Mouse (Mus musculus) small intestine, adult 2 months (tissue): ENCODE measurements around the gene Nol3. TPM values are rescaled to one million over a fixed set of nuclear protein-coding genes. Genes with fewer than 3 reads are reported as not detected.
A peak's percentile ranks its signal among the peaks of the same experiment; 100 is the strongest.

ENCODE experiments used
- H3K27ac ChIP-seq: fragments of 200-500 bp; 2 replicates; pipeline ENCODE4 v1.5.1; 2012; ENCODE audit warnings: low read depth, low read length, control low read depth, inconsistent platforms; ENCODE audit not compliant: insufficient read depth
- H3K27me3 ChIP-seq: fragments of 200-500 bp; 2 replicates; pipeline ENCODE4 v1.6.1; 2012; ENCODE audit warnings: mild to moderate bottlenecking, moderate library complexity, low read length, inconsistent platforms; ENCODE audit not compliant: control insufficient read depth, insufficient read depth
- H3K36me3 ChIP-seq: fragments of 200-500 bp; 2 replicates; pipeline ENCODE4 v1.6.1; 2012; ENCODE audit warnings: mild to moderate bottlenecking, low read length, control low read depth, inconsistent platforms; ENCODE audit not compliant: control insufficient read depth, insufficient read depth
- H3K4me1 ChIP-seq: fragments of 200-500 bp; 2 replicates; pipeline ENCODE4 v1.6.1; 2012; ENCODE audit warnings: low read length, inconsistent platforms, mixed read lengths; ENCODE audit not compliant: control insufficient read depth, insufficient read depth, insufficient read length
- H3K4me3 ChIP-seq: fragments of 200-500 bp; 2 replicates; pipeline ENCODE4 v1.5.1; 2012; ENCODE audit warnings: low read depth, mild to moderate bottlenecking, control low read depth, inconsistent platforms, low read length, moderate library complexity
- CTCF ChIP-seq: fragments of 200-500 bp; IDR thresholded peaks from 2 replicates; pipeline ENCODE4 v1.5.1; 2012; ENCODE audit warnings: low read depth, mild to moderate bottlenecking, control low read depth, inconsistent platforms, low read length, moderate library complexity, mixed read lengths; ENCODE audit not compliant: insufficient replicate concordance, insufficient read length; ENCODE audit errors: extremely low read depth
- POLR2A ChIP-seq: fragments of 200-500 bp; IDR thresholded peaks from 2 replicates; pipeline ENCODE4 v1.6.1; 2012; ENCODE audit warnings: low read depth, mild to moderate bottlenecking, control low read depth, inconsistent platforms, low read length, moderate library complexity
- WGBS: fragments of 180-500 bp; shearing (Covaris S2); methylation state at CpG from one replicate; pipeline ENCODE4 v1.1.7; 2018; 5-methylcytosine and 5-hydroxymethylcytosine counted together
- polyA plus RNA-seq: library from polyadenylated mRNA; depleted of rRNA; stranded (reverse); fragments of >200 nt; gene quantifications from 2 replicates; pipeline ENCODE4 v1.2.3, GENCODE M21; 2012

Gene Nol3
- polyA plus RNA-seq, 1 experiment: 0.52 TPM

DNA sequence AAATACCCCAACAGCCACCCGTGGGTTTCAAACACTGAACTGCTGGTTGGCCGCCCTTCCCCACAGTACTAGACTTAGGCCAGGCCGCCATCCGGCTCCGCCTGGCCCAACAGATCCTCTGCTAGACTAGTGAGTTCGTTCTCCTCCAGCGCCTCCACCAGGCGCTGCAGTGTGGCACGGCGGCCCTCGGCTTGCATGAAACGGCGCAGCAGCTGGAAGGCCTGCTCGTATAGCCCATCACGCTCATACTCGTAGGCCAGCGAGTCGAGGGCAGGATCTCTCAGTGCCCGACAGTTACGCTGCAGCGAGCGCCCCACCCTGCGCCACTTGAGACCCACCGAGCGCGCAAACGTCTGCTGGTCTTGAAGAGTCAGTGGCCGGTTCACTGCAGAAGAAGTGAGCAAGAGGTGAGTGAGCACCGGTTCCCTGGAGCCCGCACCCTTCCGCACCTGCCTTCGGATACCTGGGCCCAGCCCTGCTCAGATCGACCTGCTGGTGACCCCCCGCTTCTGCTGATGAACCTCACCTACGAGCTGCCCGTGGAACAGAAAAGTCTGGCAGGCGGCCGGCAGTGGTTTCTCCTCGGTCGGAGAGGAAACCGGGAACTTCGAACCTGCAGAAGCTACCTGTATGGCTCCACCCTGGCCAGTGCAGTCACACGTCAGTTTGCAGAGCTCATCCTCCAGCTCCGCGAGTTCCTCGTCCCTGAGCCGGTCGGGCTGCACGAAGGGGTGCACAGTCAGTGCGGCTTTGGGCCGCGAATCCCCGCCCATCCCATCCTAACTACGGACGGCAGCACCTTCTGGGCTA lies 16.8 kb upstream of the Nol3 start:
- TF ChIP-seq POLR2A (no peak), CTCF (no peak)
- WGBS: 69% methylated on average over 55 of the region's 55 CpGs
- Histone ChIP-seq H3K36me3 (peaks cover 13% of the 10 kb centered on the region), H3K4me1 (peaks cover 38% of the 10 kb centered on the region), H3K4me3 (peak overlapping the region; percentile 36), H3K27ac (no peak overlapping the region), H3K27me3 (no peaks in the 10 kb centered on the region)

- peaks cover 13% of the 10 kb centered on the region for H3K36me3 ChIP-seq
- H3K4me1 ChIP-seq: peaks cover 32% of the 10 kb centered on the region
- H3K27ac ChIP-seq: no peak overlapping the region
- 11% methylated on average over 30 of the region's 30 CpGs for WGBS
- peak overlapping the region; percentile 36 for H3K4me3 ChIP-seq
- no peaks in the 10 kb centered on the region for H3K27me3 ChIP-seq
- TF ChIP-seq CTCF: peak; percentile 82
- TF ChIP-seq POLR2A: no peak; the same call in 1 of the 2 replicates
These were observed 16.1 kb upstream of the Nol3 start for GRCm38 (mm10) chr8:105259721-105260320.

DNA sequence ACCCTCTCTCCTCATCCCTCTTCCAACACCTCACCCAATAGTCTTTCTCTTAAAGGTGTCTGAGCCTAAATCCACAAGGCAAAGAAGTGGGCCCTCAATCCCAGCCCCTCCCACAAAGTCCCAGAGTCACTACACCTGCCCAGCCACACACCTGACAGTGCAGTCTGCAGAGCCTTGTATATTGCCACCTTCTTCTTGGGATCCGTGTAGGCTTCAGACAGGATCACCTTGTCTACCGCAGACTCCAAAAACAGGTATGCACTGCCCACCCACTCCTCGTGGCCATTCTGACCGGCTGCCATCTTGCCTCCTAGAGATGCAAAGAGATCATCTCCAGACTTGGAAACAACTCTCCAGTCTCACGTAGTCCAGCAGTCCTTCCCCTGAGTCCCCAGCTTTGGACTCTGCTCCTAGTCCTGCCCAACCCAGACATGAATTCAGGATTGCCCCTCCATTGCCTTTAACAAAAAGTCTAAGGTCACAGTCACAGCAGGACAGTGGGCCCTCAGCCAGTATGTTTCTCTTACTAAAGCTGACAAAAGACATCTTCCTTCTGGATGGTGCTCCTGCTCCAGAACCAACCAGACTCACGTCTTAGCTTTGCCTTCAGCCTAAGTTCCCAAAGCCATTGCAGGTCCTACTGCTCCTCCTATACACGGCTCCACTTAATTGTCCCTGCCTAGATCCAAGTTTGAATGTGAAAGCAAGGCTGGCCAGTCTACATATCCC lies 15.4 kb upstream of the Nol3 start:
- WGBS: 76% methylated on average over 7 of the region's 7 CpGs
- no peaks in the 10 kb centered on the region for H3K27me3 ChIP-seq
- TF ChIP-seq CTCF: no peak
- TF ChIP-seq POLR2A: no peak

GRCm38 (mm10) chr8:105261326-105261980 lies 14.5 kb upstream of the Nol3 start:
- Histone ChIP-seq H3K4me1 (peaks cover 30% of the 10 kb centered on the region), H3K27ac (peak overlapping the region; percentile 62), H3K4me3 (no peak overlapping the region), H3K27me3 (no peaks in the 10 kb centered on the region), H3K36me3 (peaks cover 13% of the 10 kb centered on the region)
- WGBS: 79% methylated on average over 12 of the region's 12 CpGs
- TF ChIP-seq POLR2A (no peak), CTCF (peak; percentile 14; the same call in 1 of the 2 replicates)

More for the DNA sequence above, 15.4 kb upstream of the Nol3 start:
- Histone ChIP-seq H3K4me1 (peaks cover 30% of the 10 kb centered on the region), H3K4me3 (no peak overlapping the region), H3K36me3 (peaks cover 13% of the 10 kb centered on the region), H3K27ac (peak overlapping the region; percentile 17)

DNA sequence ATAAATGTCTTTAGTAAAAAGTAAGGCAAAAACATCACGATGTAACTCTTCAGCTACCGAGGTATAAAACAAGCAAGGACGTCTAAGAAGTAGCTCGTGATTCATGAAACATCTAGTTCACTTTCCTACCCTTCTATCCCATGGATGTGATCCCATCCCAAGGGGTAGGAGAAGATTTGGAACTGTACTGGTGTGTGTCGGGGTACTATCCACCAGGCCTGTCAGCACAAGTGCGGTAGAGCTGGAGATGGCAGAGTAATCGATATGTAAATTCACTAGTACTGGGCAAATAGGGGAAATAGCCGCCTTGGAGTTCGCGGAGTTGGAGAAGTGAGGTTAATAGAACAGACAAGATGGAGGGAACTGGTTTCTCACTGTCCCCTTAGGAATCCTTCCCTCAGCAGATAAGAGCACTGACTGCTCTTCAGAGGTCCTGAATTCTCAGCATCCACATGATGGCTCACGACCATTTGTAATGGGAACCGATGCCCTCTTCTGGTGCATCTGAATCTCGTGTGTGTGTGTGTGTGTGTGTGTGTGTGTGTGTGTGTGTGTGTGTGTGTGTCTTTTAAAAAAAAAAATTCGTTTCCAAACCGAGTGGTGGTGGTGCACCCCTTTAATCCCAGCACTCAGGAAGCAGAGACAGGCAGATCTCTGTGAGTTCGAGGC lies 12.6 kb upstream of the Nol3 start:
- Histone ChIP-seq H3K27me3 (no peaks in the 10 kb centered on the region), H3K27ac (peak overlapping the region; percentile 86), H3K36me3 (peaks cover 25% of the 10 kb centered on the region), H3K4me1 (peaks cover 32% of the 10 kb centered on the region), H3K4me3 (peak overlapping the region; percentile 99)
- TF ChIP-seq POLR2A: no peak
- TF ChIP-seq CTCF: no peak
- WGBS: 31% methylated on average over 16 of the region's 16 CpGs

GRCm38 (mm10) chr8:105264024-105264982 lies 11.6 kb upstream of the Nol3 start, which contains the start of the genes Tradd and Fbxl8:
TSS of gene Tradd (minus strand) at chr8:105264609.
TSS of gene Fbxl8 (plus strand) at chr8:105264648.
- Histone ChIP-seq H3K27me3 (no peaks in the 10 kb centered on the region), H3K4me1 (peaks cover 34% of the 10 kb centered on the region), H3K4me3 (peak within 1 kb of the TSS; percentile 99), H3K36me3 (peaks cover 21% of the 10 kb centered on the region), H3K27ac (peak within 1 kb of the TSS; percentile 86)
- WGBS: under 1% methylated on average over 54 of the region's 54 CpGs
- 0 out of 2 replicates have a peak, but pooled peaks have one; percentile 15 for TF ChIP-seq CTCF
- peak; percentile 76 for TF ChIP-seq POLR2A
